Mouse (Mus musculus): ENCODE data around the gene Nop2.

Nop2 gene

DNA sequence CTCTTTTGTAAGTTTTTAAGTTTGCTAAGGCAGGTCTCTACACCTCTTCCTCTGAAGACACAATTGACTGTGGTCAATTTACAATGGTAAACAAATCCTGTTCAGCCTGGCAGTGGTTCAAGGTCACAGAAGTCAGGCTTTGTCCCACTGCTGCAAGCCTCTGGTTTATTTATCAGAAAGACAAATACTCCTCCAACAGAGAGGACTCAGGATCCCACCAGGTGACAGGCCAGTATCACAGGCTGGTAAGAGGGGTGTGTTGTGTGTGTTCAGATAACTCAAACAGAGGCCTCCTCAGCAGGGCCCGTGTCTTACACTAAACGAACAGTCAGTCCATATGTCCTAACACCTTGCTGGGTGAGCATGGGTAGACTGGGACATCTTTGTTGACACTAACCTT lies 40.8 kb downstream of the Nop2 start:
- DNase-seq (ENCODE audit: low spot score in 2 of 2), result no peak

GRCm38 (mm10) chr6:125173256-125173655 lies 41.5 kb downstream of the Nop2 start:
- no peak for DNase-seq (ENCODE audit: low spot score in 2 of 2)

- no peak for DNase-seq (ENCODE audit: low spot score in 2 of 2)
Measured at GRCm38 (mm10) chr6:125175469-125175868, 43.8 kb downstream of the Nop2 start.

GRCm38 (mm10) chr6:125179601-125180000 lies 47.9 kb downstream of the Nop2 start:
- DNase-seq (ENCODE audit: low spot score in 2 of 2), result no peak

GRCm38 (mm10) chr6:125182133-125182532 lies 50.4 kb downstream of the Nop2 start:
- DNase-seq (ENCODE audit: low spot score in 2 of 2), result no peak

DNA sequence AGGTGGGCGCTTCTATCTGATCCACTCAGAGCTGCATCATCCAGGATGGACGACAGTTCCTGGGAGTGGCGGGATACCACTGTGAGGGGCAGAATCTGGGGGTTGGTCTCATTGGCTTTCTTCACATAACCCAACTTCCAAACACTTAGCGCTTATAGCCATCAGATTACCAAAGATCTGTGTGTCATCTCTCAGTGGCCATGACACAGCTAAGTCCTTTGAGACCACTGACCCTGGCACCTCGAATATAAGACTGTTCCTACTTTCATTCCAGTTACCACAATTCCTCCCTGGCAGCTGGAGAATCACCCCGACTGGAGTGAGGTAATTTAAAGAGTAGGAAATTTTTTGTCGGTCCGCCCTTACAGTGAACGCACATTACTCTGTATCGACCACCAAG lies 54.5 kb downstream of the Nop2 start:
- DNase-seq (ENCODE audit: low spot score in 2 of 2), result no peak

- DNase-seq (ENCODE audit: low spot score in 2 of 2), result no peak
Measured at GRCm38 (mm10) chr6:125190816-125191215, 59.1 kb downstream of the Nop2 start.

GRCm38 (mm10) chr6:125191332-125192015 lies 59.8 kb downstream of the Nop2 start, which contains the start of the genes Ncapd2 and Mrpl51:
Gene Ncapd2, minus strand, starts transcription at chr6:125191701.
Gene Mrpl51, plus strand, starts transcription at chr6:125191801.
- peak; percentile 96 to 97 for DNase-seq (ENCODE audit: low spot score in 2 of 2)

DNA sequence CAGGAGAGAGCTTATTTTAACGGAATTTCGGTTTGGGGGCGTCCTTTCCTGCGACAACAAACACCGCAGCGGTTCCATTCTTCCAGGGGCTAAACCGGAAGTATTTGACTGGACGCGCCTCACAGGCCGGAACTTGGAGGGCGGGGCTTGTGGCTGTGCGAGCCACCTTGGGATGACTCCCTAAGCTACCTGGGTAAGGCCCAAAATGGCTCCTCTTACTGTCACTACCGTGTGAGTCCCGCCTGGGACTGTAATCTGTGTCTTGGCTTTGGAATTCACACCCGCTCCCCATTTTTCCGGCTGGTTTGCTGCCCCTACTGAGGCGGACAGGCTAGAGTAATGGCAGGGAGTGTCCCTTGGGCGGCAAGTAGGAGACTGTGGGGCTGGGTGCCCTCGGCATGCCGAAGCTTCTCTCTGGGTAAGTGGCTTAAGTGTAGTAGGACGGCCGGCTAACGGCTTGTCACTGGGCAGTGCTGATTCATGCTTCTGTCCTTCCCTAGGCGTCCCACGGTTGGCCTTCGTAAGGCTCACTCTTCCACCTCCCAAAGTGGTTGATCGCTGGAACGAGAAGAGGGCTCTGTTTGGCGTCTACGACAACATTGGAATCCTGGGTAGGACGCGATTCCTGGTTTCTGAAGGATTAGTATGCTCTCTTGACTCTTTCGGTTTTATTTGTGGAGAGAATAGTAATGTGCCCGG lies 60.5 kb downstream of the Nop2 start:
- DNase-seq (ENCODE audit: low spot score in 2 of 2), result peak; percentile 78 to 85

DNA sequence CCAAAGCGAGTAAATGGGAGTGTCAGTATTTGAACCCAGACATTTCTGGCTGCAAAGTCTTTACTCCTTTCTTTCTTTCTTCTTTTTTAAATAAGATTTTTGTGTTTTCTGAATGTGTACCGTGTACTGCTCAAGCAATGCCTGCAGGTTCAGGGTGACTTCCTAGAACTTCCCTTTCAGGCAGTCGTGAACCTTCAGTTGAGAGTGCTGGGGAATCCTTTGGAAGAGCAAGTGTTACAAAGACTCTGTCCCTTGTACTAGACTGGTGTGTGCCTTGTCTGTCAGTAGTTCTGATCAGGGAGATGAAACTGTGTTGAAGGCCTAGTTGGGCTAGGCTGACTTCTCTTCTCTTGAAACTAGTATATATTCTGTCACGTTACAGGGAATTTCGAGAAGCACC lies 61.1 kb downstream of the Nop2 start:
- no peak for DNase-seq (ENCODE audit: low spot score in 2 of 2)

DNA sequence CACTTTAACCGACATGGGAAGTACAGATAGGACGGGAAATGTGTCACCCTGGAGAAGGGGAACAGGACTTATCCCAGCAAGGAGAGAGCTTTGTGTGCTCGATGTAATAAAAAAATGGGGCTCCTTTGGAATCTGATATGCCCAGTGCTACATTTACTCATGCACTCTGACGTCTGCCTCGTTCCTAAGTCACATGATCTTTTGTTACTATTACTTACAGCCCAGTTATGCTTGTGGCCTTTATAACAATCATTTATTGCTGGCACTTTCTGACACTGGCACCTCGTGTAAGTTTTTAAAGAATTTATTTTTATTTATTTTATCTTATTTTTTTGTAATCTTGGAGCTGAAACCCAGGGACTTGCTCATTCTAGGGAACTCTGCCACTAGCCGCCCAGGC lies 61.7 kb downstream of the Nop2 start:
- no peak for DNase-seq (ENCODE audit: low spot score in 2 of 2)

Data from frontal cortex, postnatal 25 days (tissue).